Mouse (Mus musculus) embryonic facial prominence, embryonic 15.5 days (tissue): ENCODE data around the gene Tank. TPM values are rescaled to one million over a fixed set of nuclear protein-coding genes. Genes with fewer than 3 reads are reported as not detected.

ENCODE experiments used
- ATAC-seq: fragments of 200-750 bp; cut with Nextera tagmentation; 2 replicates; pipeline ENCODE4 v1.8.0; 2017; ENCODE audit warnings: low read depth, moderate TSS enrichment; ENCODE audit not compliant: insufficient number of reproducible peaks, low FRiP score, low TSS enrichment
- H3K27ac ChIP-seq: fragments of 300-500 bp; sonication (generic); replicated peaks from 2 replicates; pipeline ENCODE4 v1.5.1; 2015; ENCODE audit warnings: mild to moderate bottlenecking, inconsistent platforms
- H3K27me3 ChIP-seq: fragments of 300-500 bp; sonication (generic); 2 replicates; pipeline ENCODE4 v1.6.1; 2015; ENCODE audit warnings: inconsistent platforms
- H3K36me3 ChIP-seq: fragments of 300-500 bp; sonication (generic); 2 replicates; pipeline ENCODE4 v1.6.1; 2015; ENCODE audit warnings: mild to moderate bottlenecking, inconsistent platforms
- H3K4me1 ChIP-seq: fragments of 300-500 bp; sonication (generic); 2 replicates; pipeline ENCODE4 v1.6.1; 2015; ENCODE audit warnings: inconsistent platforms
- H3K4me2 ChIP-seq: fragments of 300-500 bp; sonication (generic); replicated peaks from 2 replicates; pipeline ENCODE4 v1.6.1; 2015; ENCODE audit warnings: mild to moderate bottlenecking, inconsistent platforms
- H3K4me3 ChIP-seq: fragments of 300-500 bp; sonication (generic); replicated peaks from 2 replicates; pipeline ENCODE4 v1.5.1; 2015; ENCODE audit warnings: mild to moderate bottlenecking, inconsistent platforms
- H3K9ac ChIP-seq: fragments of 300-500 bp; sonication (generic); 2 replicates; pipeline ENCODE4 v1.6.1; 2015; ENCODE audit warnings: inconsistent platforms
- H3K9me3 ChIP-seq: fragments of 300-500 bp; sonication (generic); replicated peaks from 2 replicates; pipeline ENCODE4 v1.6.1; 2016; ENCODE audit warnings: inconsistent platforms
- WGBS: fragments of 180-500 bp; shearing (Covaris S2); methylation state at CpG from one replicate; pipeline ENCODE4 v1.1.7; 2015; 5-methylcytosine and 5-hydroxymethylcytosine counted together
- polyA plus RNA-seq: library from polyadenylated mRNA; unstranded; fragments of >200 nt; fragmentation: Nextera tagmentation; extraction: Ambion mirVana; gene quantifications from 2 replicates; pipeline ENCODE4 v1.2.1, GENCODE M21; 2015

Gene Tank
- polyA plus RNA-seq, result 32.4 and 34.6 TPM in 2 replicates

- Histone ChIP-seq H3K36me3 (no peaks in the 10 kb centered on the region), H3K9me3 (no peaks in the 10 kb centered on the region), H3K27me3 (no peaks in the 10 kb centered on the region), H3K4me3 (no peak within 1 kb of the TSS), H3K27ac (no peak within 1 kb of the TSS), H3K4me1 (no peaks in the 10 kb centered on the region), H3K4me2 (no peak within 1 kb of the TSS), H3K9ac (no peak within 1 kb of the TSS)
- WGBS, result 78% methylated on average over 10 of the region's 10 CpGs
- no peak for ATAC-seq
Observed at GRCm38 (mm10) chr2:61578433-61578832, at the start of gene Tank. TSS of gene Tank (plus strand) at chr2:61578585.

GRCm38 (mm10) chr2:61532326-61532725, 46.1 kb upstream of the Tank start:
- Histone ChIP-seq H3K27ac (no peak overlapping the region), H3K27me3 (no peaks in the 10 kb centered on the region), H3K9me3 (no peaks in the 10 kb centered on the region), H3K4me2 (no peak overlapping the region), H3K36me3 (no peaks in the 10 kb centered on the region), H3K4me1 (no peaks in the 10 kb centered on the region), H3K9ac (no peak overlapping the region), H3K4me3 (no peak overlapping the region)
- 65% methylated on average over 3 of the region's 3 CpGs for WGBS
- no peak for ATAC-seq

- Histone ChIP-seq H3K36me3 (no peaks in the 10 kb centered on the region), H3K4me3 (no peak overlapping the region), H3K27ac (peak overlapping the region; percentile 13; the same call in 1 of the 2 replicates), H3K27me3 (no peaks in the 10 kb centered on the region), H3K4me2 (no peak overlapping the region), H3K9ac (no peak overlapping the region), H3K9me3 (no peaks in the 10 kb centered on the region), H3K4me1 (no peaks in the 10 kb centered on the region)
- WGBS, result 41% methylated on average over 2 of the region's 2 CpGs
- no peak for ATAC-seq
Observed at GRCm38 (mm10) chr2:61533131-61533530, 45.3 kb upstream of the Tank start.

GRCm38 (mm10) chr2:61536901-61537300, 41.5 kb upstream of the Tank start:
- H3K27me3 ChIP-seq, result no peaks in the 10 kb centered on the region
- no peaks in the 10 kb centered on the region for H3K36me3 ChIP-seq
- H3K9ac ChIP-seq, result no peak overlapping the region
- no peak overlapping the region for H3K27ac ChIP-seq
- H3K9me3 ChIP-seq, result no peaks in the 10 kb centered on the region
- H3K4me1 ChIP-seq, result no peaks in the 10 kb centered on the region
- no peak overlapping the region for H3K4me2 ChIP-seq
- ATAC-seq, result no peak
- WGBS, result 79% methylated on average over 2 of the region's 2 CpGs
- no peak overlapping the region for H3K4me3 ChIP-seq

- no peak overlapping the region for H3K4me2 ChIP-seq
- no peaks in the 10 kb centered on the region for H3K27me3 ChIP-seq
- WGBS, result 15% methylated on average over 2 of the region's 2 CpGs
- no peaks in the 10 kb centered on the region for H3K9me3 ChIP-seq
- H3K4me1 ChIP-seq, result no peaks in the 10 kb centered on the region
- H3K36me3 ChIP-seq, result no peaks in the 10 kb centered on the region
- no peak overlapping the region for H3K27ac ChIP-seq
- no peak for ATAC-seq
- no peak overlapping the region for H3K4me3 ChIP-seq
- H3K9ac ChIP-seq, result no peak overlapping the region
Observed at GRCm38 (mm10) chr2:61539378-61539777, 39.0 kb upstream of the Tank start.

- Histone ChIP-seq H3K4me2 (no peak overlapping the region), H3K27me3 (no peaks in the 10 kb centered on the region), H3K27ac (no peak overlapping the region), H3K9ac (no peak overlapping the region), H3K4me1 (no peaks in the 10 kb centered on the region), H3K9me3 (no peaks in the 10 kb centered on the region), H3K4me3 (no peak overlapping the region), H3K36me3 (no peaks in the 10 kb centered on the region)
- no peak for ATAC-seq
- WGBS, result 68% methylated on average over 2 of the region's 2 CpGs
Observed at GRCm38 (mm10) chr2:61542426-61542825, 36.0 kb upstream of the Tank start.

GRCm38 (mm10) chr2:61545666-61546065, 32.7 kb upstream of the Tank start:
- Histone ChIP-seq H3K36me3 (no peaks in the 10 kb centered on the region), H3K27ac (no peak overlapping the region), H3K4me1 (no peaks in the 10 kb centered on the region), H3K27me3 (no peaks in the 10 kb centered on the region), H3K4me2 (no peak overlapping the region), H3K4me3 (no peak overlapping the region), H3K9me3 (no peaks in the 10 kb centered on the region), H3K9ac (no peak overlapping the region)
- WGBS, result 64% methylated on average over 3 of the region's 3 CpGs
- no peak for ATAC-seq

- H3K27me3 ChIP-seq, result no peaks in the 10 kb centered on the region
- H3K4me3 ChIP-seq, result no peak overlapping the region
- WGBS, result 26% methylated on average over 2 of the region's 2 CpGs
- no peak overlapping the region for H3K4me2 ChIP-seq
- H3K4me1 ChIP-seq, result no peaks in the 10 kb centered on the region
- H3K9ac ChIP-seq, result no peak overlapping the region
- H3K36me3 ChIP-seq, result no peaks in the 10 kb centered on the region
- H3K27ac ChIP-seq, result no peak overlapping the region; the same call in 1 of the 2 replicates
- no peaks in the 10 kb centered on the region for H3K9me3 ChIP-seq
- no peak for ATAC-seq
Observed at GRCm38 (mm10) chr2:61548021-61548420, 30.4 kb upstream of the Tank start.

- H3K4me3 ChIP-seq, result no peak overlapping the region
- 58% methylated on average over 5 of the region's 5 CpGs for WGBS
- no peak for ATAC-seq
Observed at GRCm38 (mm10) chr2:61551680-61552079, 26.7 kb upstream of the Tank start.

GRCm38 (mm10) chr2:61555367-61555766, 23.0 kb upstream of the Tank start:
- Histone ChIP-seq H3K36me3 (no peaks in the 10 kb centered on the region), H3K4me2 (no peak overlapping the region), H3K27me3 (no peaks in the 10 kb centered on the region), H3K4me1 (no peaks in the 10 kb centered on the region), H3K27ac (no peak overlapping the region), H3K4me3 (no peak overlapping the region), H3K9ac (no peak overlapping the region), H3K9me3 (no peaks in the 10 kb centered on the region)
- no peak for ATAC-seq
- 69% methylated on average over 7 of the region's 7 CpGs for WGBS

More at GRCm38 (mm10) chr2:61551680-61552079, 26.7 kb upstream of the Tank start:
- no peaks in the 10 kb centered on the region for H3K36me3 ChIP-seq
- no peak overlapping the region for H3K27ac ChIP-seq
- no peaks in the 10 kb centered on the region for H3K4me1 ChIP-seq
- H3K4me2 ChIP-seq, result no peak overlapping the region
- H3K9ac ChIP-seq, result no peak overlapping the region
- H3K9me3 ChIP-seq, result no peaks in the 10 kb centered on the region
- no peaks in the 10 kb centered on the region for H3K27me3 ChIP-seq

- Histone ChIP-seq H3K27me3 (no peaks in the 10 kb centered on the region), H3K4me3 (no peak overlapping the region), H3K4me2 (no peak overlapping the region), H3K36me3 (no peaks in the 10 kb centered on the region), H3K27ac (no peak overlapping the region), H3K9me3 (no peaks in the 10 kb centered on the region), H3K4me1 (no peaks in the 10 kb centered on the region), H3K9ac (no peak overlapping the region)
- no peak for ATAC-seq
- 55% methylated on average over 2 of the region's 2 CpGs for WGBS
Observed at GRCm38 (mm10) chr2:61555825-61556224, 22.6 kb upstream of the Tank start.

GRCm38 (mm10) chr2:61556639-61557038, 21.7 kb upstream of the Tank start:
- no peak overlapping the region for H3K4me3 ChIP-seq
- no peak for ATAC-seq
- H3K4me2 ChIP-seq, result no peak overlapping the region
- no peak overlapping the region for H3K27ac ChIP-seq
- H3K27me3 ChIP-seq, result no peaks in the 10 kb centered on the region
- no peaks in the 10 kb centered on the region for H3K9me3 ChIP-seq
- no peak overlapping the region for H3K9ac ChIP-seq
- H3K4me1 ChIP-seq, result no peaks in the 10 kb centered on the region
- 83% methylated on average over 3 of the region's 3 CpGs for WGBS
- H3K36me3 ChIP-seq, result no peaks in the 10 kb centered on the region
